Mouse (Mus musculus): ENCODE results near the gene Alg14. TPM values are rescaled to one million over a fixed set of nuclear protein-coding genes. Genes with fewer than 3 reads are reported as not detected.
A peak's percentile ranks its signal among the peaks of the same experiment; 100 is the strongest.

Gene Alg14
- polyA plus RNA-seq (2012; rRNA removed) = 25.0 TPM in 2 replicates

DNA sequence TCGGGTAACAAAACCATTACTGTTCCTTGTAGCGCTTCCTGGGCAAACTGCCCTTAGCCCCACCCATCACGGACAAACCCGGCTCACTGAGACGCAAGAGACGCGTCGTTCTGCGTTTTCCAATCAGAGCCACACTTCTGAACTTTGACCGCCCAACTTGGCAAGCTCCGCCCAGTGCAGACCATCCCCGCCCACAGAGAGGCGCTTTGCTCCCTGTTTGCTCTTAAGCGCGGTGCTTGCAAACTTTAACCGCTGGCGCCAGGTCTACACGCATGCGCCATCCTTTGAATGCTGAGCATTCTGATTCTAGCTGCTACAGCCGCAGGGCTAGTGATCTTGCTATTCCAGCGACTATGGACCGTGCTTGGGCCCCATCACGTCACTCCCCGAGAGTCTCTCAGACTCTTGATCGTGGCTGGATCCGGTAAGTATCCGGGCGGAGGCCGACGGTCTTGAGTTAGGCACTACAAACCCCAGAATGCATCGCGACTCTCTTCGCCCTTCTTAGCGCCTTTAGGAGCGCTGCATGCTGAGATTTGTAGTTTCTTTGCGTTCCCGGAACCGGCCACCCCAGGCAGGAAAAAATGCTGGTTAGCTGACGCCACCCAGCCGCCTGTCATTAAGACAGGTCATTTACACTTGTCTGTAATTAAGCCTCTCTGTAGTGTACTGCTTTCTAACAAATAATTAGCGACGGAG, at the start of gene Alg14:
Gene Alg14 (plus strand): TSS at position 214 of the 699 bp plus-strand sequence.
- peak; percentile 87 for DNase-seq (ENCODE audit: low spot score)

DNA sequence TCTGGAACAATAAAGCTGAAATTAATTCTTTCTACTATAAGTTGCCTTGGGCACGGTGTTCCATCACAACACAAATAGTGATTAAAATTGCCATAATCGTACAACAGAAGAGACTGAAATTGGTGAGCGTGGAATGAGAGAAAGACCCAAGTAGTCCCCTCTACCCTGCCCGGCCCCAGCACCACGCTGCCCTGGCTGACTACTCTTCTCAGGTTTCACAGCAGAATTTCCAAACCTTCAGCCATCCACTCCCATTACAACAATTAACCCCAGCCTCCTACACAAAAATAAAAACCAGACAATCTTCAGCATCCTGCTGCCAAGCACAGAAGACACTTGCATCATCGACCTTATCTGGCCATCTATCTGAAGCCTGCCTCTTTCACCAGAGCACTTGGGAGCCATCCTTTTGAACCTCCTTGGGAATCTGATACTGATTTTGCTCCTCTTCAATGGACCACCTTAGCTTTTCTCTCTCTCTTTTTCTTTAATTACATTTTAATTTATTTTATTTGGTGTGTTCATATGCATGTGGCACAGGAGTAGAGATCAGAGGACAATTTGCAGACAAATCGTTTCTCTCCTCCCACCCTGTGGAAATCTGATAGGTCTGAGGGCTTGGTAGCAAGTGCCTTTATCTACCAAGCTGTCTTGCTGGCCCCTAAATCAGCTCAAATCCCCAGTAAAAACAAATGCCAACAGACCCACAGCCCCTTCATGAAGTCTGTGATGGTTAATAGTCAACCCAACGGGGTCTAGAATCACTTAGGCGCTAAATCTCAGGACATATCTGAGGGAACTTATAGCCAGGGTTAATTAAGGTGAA, 49.2 kb upstream of the Alg14 start:
- no peak for DNase-seq (ENCODE audit: low spot score)

DNA sequence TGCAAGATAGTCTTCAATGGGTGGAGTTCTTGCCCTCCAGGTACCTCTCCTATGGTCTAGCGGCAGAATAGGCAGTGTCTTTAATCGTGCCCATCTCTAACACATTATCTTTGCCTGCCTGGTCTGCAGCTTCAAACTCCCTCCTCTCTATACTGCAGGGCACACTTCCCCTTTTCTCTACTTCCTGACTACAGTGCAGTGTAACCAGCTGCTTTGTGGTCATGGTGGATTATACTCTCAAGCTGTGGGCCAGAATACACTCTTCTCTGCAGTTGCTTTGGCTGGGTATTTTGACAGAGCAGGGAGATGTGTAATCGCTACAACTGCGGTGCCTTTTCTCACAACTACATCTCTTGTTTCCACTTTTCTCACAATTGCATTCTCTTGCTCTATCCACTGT, 48.6 kb upstream of the Alg14 start:
- DNase-seq (ENCODE audit: low spot score) = no peak

DNA sequence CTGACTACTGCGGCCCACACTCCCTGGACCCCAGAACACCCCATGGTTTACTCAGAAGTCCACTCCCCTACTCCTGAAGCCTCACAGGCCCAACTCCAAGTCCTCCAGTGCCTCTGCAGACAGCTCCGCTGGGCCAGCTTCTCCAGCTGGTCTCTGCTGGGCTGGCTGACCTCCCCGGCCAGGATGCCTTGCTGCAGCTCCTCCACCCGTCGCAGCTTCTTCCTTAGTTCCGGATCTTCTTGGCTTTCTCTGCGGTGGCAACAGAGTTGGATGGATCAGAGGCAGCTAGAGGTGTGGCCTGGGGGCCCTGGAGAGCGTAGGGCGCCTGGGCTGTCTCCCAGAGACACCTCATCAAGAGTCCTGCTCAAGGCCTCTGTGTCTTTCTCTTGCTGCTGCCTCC, 41.5 kb upstream of the Alg14 start:
- DNase-seq (ENCODE audit: low spot score) = no peak

DNA sequence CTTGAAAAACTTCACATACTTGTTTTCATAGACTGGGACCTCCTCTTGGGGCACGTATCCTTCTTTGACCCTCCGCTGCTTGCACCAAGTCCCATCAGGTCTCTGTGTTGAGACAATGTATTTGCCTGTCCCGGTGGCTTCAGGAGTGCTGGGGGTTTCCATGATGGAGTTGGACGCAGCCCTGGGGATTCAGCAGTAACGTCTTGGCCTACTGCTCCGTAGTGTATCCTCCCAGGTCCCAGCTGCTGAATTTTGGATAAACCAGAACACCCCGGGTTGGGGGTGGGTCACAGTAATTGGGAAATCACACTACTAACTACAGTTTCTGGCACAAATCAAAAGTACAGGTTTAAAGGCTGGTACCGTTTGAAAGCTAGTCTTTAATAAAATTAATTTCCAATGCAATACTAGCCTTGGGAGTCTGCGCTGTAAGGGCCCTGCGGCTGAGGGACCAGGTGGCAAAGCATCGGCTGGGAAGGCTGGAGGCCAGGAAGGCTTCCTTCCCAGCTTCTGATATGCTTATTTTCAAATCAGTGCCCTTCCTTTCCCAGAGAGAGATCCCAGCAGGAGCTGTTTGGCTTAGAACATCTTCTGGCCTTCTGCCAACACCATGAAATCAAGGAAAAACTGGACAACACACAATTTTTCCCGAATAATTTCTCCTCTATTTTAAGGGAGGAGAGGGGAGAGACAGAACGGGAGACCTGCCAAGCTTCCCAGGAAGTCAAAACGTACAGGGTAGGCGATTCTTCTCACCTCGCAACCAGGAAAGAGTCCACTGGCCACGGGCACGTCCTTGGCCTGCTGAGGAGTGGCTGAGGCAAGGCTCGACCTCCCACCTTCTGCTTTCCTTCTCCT, 40.8 kb upstream of the Alg14 start:
- no peak for DNase-seq (ENCODE audit: low spot score)

DNA sequence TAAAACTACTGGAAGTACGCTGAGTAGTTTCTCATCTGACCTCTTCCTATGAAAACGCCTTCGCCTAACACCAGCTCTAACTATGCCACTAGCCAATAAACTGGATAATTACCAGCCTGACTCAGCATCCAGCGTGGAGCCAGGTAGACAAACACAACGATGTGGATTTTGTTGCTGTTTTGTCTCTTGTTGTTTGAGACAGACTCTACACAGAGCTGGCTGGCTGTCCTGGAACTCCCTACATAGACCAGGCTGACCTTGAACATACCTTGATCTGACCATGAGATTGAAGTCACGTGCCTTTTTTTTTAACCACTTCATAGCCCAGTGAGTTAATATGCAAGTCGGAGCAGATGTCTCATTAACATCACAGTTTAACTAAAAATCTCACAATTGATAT, 36.1 kb upstream of the Alg14 start:
- no peak for DNase-seq (ENCODE audit: low spot score)

DNA sequence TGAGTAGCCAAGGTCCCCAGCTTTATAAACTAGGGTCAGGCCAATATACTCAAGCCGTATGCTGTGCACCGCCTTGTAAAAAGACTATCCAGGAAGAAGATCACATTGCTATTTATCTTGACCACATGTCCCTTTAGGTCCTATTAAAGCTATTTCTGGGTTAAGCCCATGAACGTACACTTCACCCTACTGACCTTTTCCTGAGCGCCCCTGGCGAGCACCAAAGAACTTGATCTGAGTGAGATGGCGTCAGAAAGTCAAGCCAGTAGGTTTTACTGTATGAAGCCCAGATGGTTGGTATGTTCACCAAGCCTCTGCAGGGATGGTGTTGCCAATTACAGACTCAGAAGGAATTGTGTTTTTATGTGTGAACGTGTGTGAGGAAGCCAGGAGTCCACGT, 35.4 kb upstream of the Alg14 start:
- DNase-seq (ENCODE audit: low spot score) = no peak

DNA sequence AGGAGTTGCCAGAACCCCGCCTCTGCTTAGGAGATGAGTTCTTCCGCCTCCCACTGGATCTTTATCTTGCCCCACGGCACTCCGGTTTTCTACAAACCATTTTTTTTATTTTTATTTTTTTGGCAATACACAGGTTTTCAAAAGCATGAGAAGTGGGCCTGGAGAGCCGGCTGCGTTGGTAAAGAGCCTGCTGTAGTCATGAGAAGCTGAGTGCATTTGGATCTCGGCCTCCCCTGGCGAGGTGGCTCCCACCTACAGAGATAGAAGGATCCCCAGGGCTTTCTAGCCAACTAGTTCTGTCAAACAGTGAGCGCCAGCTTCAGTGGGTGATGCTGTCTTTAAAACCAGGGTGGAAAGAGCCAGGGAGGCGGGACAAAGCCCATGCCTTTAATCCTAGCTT, 34.2 kb upstream of the Alg14 start:
- no peak for DNase-seq (ENCODE audit: low spot score)

DNA sequence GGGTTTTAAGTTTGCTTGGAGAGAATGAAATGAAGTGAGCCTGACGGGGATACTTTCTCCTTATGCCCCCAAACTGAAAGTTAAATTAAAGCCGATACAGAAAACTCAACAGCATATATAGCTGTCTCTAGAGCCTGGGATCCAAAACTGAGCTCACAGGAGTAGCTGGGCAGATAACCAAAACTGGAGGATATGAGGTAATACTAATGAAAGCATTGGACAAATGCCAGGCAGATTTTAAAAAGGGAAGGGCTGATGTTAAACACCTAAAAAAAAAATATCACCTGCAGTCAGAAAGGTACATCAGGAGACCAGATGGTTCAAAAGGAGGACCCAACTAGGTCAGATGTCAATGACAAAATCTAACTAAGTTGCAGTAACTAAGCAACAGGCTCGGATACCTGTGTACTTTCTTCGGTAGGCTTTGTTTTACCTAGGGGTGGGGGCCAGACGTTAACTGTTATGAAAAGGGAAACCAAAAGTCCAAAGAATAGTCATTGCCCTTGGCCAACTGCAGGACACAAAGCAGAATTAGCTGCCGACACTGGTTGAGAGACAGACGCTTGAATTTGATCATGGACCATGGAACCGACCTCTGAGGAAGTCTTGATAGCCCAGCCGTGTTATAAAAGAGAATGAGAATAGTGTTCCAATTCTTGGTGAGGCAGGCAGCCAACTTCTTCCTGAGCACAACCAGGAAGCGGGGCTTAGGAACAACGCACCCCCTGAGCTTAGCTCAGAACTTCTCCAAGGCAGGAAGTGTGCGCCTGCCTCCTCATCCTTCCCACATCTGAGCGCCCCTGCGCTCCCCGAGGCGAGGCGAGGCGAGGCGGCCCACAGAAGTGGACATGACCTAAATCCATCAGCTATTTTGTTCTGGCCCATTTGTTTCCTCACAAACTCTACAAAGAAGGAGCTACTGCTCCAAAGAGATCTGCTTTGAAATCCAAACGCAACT, 32.8 kb upstream of the Alg14 start:
- DNase-seq (ENCODE audit: low spot score) = no peak

DNA sequence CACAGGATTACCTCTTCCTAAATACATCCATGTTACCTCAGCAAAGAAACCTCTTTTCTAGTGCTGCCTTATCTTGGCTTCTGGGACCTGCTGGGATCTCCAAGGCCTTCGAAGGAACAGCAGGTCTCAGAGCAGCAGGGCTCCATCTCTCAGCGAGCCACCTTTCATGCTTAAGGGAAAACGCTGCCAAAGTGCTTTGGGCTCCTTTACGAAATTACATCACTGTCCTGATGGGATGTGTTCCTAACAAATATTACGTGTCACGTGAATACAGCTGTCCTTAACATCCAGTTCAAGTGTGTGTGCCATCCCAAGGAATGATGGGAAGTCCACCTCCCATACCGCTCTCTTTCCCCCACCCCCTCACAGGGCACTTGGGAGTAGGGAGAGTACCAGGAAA, 31.5 kb upstream of the Alg14 start:
- DNase-seq (ENCODE audit: low spot score) = no peak

DNA sequence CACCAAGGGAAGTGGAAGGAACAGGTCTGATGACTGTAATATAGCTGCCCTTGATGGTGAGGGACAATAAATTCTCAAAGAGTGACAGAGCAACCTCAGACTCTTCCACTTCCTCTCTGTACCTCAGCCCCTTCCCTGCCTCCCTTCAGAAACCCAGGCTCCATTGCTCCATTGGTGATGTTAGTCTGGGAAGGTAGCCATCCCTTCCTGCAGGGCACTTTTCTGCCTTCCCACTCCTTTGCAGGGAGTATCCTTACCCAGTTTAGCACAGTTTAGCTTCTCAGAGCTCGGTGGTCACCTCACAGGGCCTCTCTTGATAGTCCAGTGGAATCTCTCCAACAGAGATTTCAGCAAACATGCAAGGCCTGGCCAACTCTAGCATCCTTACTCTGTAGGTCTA, 30.7 kb upstream of the Alg14 start:
- no peak for DNase-seq (ENCODE audit: low spot score)

DNA sequence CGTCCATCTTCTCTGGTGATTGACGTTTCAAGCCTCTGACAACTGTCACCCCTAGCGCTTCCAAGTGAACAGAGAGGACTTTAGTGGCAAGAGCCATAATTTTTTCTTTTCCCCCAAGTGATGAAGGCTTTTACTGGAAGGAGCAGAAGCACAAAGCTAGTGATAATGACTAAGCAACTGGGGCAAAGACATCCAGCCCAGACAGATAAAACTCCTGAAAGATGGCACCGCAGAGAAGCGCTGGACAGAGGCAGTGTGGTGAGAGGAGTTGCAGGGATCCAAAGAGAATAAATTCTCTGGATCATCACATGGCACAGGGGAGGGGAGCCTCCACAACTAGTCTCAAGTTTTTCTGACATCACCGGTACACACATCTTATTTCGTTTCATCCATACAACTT, 30.3 kb upstream of the Alg14 start:
- DNase-seq (ENCODE audit: low spot score) = no peak

DNA sequence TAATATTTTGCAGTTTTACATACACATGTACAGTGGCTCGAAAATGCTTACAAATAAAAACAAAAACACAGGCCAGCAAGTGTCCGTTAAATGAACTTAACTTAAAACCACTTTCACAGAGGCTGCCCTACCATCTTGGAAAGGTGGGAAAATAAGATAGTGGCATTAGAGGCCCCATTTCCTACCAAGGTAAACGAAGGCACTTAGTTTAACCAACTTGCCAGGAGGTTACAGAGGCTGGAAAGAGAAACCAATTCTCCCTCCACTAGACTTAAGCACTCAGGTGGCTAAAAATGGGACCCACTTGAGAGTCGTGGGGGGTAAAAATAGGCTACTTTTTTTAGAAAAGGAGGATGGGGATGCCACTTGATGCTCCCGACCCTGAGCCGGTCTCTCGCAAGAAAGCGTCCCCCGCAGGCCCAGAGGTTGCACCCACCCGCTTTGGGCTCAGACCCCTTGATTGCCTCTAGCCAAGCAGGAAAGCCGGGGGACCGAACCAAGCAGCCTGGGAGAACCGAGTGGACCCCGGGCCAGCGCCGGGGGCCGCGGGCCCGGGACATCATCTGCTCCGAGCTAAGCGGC, 29.5 kb upstream of the Alg14 start:
- no peak for DNase-seq (ENCODE audit: low spot score)

DNA sequence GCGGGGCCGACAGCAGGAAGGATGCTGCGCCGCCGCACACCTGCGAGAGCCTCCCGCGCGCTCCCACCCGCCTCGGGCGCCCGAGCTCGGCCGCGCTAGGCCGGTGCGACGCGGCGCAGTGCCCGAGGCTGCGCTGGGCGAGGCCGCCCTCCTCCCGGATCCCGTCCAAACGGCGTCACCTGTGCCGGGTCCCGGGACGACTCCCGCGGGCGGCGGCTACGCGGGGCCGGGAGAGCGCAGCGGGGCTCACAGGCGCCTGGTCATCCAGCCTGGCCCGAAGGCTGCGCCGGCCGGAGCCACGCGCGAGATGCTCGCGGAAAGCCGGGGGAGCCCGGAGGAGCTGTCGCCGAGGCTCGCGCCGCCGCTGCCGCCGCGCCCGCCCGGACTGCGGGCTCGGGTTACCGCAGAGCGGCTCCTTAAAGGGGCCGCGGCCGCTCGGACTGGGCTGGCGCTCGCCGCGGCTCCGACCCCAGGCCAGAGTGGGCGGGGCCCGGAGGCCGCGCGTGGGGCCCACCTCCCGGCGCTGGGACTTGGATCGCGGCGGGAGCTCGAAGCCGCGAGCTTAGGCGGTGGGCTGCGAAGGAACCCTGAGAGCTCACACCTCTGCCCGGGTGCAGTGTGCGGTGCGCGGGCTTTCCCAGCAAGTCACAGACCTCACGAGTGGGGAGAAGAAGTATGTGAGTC, 28.9 kb upstream of the Alg14 start:
- DNase-seq (ENCODE audit: low spot score) = peak; percentile 71

DNA sequence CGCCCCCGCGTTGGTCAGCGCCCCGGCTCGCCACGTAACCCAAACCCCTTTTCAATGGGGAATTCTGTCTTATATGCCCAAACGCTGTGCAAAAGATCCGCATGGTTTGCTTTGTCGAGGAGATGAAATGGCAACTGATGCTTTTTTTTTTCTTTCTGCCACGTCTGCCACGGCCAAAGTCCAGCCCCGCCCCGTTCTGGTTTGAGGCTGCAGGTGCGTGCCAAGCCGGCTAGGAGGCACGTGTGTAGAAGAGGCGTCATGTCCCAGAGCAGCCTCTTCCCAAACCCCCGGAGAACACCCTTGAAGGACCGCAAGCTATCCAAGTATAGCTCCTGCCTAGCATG, 28.4 kb upstream of the Alg14 start:
- no peak for DNase-seq (ENCODE audit: low spot score)

DNA sequence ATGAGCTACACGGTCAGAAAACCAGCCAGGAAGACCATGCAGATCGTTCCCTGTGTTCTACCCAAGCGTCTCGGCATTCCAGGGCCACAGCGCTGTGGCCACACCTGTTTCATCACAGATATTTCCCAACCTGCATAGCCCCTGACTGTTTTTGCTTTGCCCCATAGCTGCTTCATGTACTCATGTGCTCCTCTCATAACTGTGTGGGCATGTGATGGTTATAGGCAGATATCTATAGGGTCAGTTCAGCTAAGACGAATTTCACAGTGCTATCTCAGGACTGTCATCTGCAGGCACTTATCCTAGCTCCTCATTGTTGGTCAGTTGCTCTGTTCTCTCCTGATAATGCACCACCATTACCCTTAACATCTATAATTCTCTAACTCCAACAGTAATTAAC, 27.3 kb upstream of the Alg14 start:
- DNase-seq (ENCODE audit: low spot score) = no peak

DNA sequence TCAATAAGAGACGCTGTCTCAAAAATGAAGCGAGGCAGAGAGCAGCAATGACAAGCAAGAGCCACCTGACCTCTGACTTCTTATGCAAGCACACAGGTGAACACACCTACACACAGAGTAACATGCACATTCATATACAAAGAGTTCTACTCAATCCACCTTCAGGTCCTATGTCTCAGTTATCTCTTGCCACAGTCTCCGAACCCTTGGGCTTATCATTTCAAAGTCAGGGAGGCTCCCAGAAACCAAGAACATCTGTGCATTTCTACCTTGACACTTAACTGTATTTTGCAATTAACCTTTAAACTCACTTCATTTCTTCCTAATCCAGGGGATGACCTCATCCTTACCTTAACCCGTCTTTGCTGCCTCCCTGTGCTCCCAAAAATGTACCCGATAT, 24.3 kb upstream of the Alg14 start:
- no peak for DNase-seq (ENCODE audit: low spot score)

DNA sequence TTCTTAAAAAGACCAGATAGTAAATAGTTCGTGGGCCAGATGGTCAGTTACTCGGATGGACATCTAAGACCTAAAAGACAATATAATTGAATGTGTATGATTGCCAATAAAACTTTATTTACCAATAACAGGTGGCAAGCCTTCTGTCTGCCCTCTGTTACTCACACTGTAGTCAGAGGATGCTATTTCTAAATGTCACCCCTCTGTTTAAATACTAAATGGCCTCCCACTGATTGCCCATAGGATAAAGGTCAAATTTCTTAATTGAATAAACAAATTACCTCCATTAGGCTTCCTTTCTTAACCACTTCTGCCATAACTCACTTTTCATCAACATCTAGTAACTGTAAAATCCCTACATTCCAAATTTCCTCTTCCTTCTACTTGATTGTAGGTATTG, 19.0 kb upstream of the Alg14 start:
- no peak for DNase-seq (ENCODE audit: low spot score)

DNA sequence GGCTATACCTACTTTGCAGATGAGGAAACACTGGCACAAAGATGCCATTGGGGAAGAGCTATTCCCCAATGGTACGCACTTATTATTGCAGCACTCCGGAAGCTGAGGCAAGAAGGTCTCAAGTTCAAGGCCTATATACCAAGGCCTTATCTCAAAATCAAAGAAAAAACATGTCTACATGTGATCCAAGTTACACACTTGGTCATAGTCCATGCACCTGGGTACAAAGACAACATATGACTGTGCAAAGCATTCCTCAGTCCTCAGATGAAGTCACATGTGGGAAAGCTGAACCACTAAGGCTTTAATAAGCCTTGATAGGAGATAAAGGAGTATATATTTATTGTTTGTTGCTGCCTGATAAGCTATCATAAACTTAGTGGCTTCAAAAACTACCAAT, 17.6 kb upstream of the Alg14 start:
- DNase-seq (ENCODE audit: low spot score) = no peak

DNA sequence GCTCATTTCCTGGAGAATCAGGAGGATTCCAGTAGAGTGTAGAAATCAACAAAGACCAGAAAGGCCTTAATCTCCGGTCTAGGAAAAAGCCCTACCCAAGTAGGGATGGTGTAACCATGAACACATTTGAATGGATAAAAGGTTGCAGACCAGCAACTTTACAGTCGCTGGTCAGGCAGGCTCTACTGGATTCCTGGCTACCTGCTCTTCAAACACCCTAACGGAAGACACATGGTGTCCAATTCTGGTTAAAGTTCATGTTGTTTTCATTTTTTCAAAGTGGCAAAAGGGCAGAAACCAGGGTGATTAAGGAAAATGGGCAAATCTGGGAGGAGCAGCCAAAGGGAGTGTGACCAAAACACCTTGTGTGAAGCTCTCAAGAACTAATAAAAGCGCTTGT, 14.6 kb upstream of the Alg14 start:
- DNase-seq (ENCODE audit: low spot score) = no peak

DNA sequence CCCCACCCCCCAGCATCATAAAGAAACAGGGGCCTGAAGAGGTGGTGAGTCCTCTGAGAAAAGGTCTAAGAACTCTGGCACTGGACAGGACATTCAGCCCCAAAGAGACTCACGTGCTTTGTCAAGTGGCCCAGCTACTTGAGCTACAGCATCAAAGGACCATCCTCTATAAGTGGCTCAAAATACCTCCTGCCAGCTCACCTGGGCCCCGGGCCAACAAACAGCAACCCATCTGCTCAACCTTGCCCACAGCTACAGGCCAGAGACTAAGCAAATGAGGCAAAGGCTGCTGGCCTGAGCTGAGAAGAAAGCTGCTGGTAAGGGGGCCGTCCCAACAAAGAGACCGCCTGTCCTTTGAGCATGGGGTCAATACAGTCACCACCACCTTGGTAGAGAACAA, 14.0 kb upstream of the Alg14 start:
- DNase-seq (ENCODE audit: low spot score) = no peak
